Comparison of ENCODE assay signal across 8 mouse cellular contexts in genomic region chr8:123040110-123040650, GRCm38 (mm10). TPM values are rescaled to one million over a fixed set of nuclear protein-coding genes. Genes with fewer than 3 reads are reported as not detected.
A peak's percentile ranks its signal among the peaks of the same experiment; 100 is the strongest.
DNase-seq lines count a peak whose midpoint lies in the region; ATAC-seq and TF ChIP-seq lines count a peak whose summit lies in the region.

No protein-coding gene starts in this region.

- ATAC-seq in hindbrain, embryonic 11.5 days (ENCODE audit: low FRiP score) = no peak

- peaks cover 7% of the 10 kb centered on the region for H3K79me2 ChIP-seq in heart, adult 2 months (replicated peaks; ENCODE audit: control insufficient read depth, insufficient read depth, low read length)
- peaks cover 80% of the 10 kb centered on the region for H3K79me2 ChIP-seq in macrophage (ENCODE audit: inconsistent target)

- H3K36me3 ChIP-seq in heart, adult 2 months (ENCODE audit: control insufficient read depth, insufficient read depth, low read length) = peaks cover 31% of the 10 kb centered on the region
- no peaks in the 10 kb centered on the region for H3K36me3 ChIP-seq in hindbrain, embryonic 11.5 days (ENCODE audit: control insufficient read depth, insufficient read depth, low read length)
- no peaks in the 10 kb centered on the region for H3K36me3 ChIP-seq in macrophage (ENCODE audit: inconsistent target)

- 14% methylated on average over 4 of the region's 4 CpGs for WGBS in heart, adult 2 months
- WGBS in bone marrow, adult 2 months = 7% methylated on average over 4 of the region's 4 CpGs
- 5% methylated on average over 4 of the region's 4 CpGs for WGBS in hindbrain, embryonic 11.5 days
- WGBS in macrophage (ENCODE audit: missing documents) = 12% methylated on average over 4 of the region's 4 CpGs

- H3K4me2 ChIP-seq in hindbrain, embryonic 11.5 days (replicated peaks; ENCODE audit: low read depth, low read length) = peak overlapping the region; percentile 75

- H3K27me3 ChIP-seq in heart, adult 2 months (ENCODE audit: control insufficient read depth, insufficient read depth, low read length) = no peaks in the 10 kb centered on the region
- no peaks in the 10 kb centered on the region for H3K27me3 ChIP-seq in hindbrain, embryonic 11.5 days (ENCODE audit: control insufficient read depth, insufficient read depth, low read length)

- H3K27ac ChIP-seq in heart, adult 2 months = peak overlapping the region; percentile 94; the same call in 1 of the 2 replicates
- no peak overlapping the region for H3K27ac ChIP-seq in bone marrow, adult 2 months (ENCODE audit: control insufficient read depth, insufficient read depth, low read depth, low read length, poor library complexity)
- H3K27ac ChIP-seq in hindbrain, embryonic 11.5 days (ENCODE audit: low read depth, low read length) = peak overlapping the region; percentile 97; the same call in 1 of the 2 replicates
- H3K27ac ChIP-seq in macrophage = peak overlapping the region; percentile 51

- no peak for TF ChIP-seq EP300 in heart, adult 2 months (IDR thresholded peaks at IDR 0.05; ENCODE audit: insufficient read depth, low read depth, low read length)

- TF ChIP-seq CTCF in heart, adult 2 months (IDR thresholded peaks at IDR 0.05) = no peak
- TF ChIP-seq CTCF in bone marrow, adult 2 months (IDR thresholded peaks at IDR 0.05; ENCODE audit: control insufficient read depth, insufficient read depth, low read length) = no peak

- no peak for DNase-seq in heart, adult 2 months
- DNase-seq in heart, postnatal 36 days = no peak
- peak; percentile 55 for DNase-seq in hindbrain, embryonic 11.5 days (ENCODE audit: low spot score)
- no peak for DNase-seq in gastrocnemius, adult 18-20 months (ENCODE audit: low spot score)
- no peak for DNase-seq in gastrocnemius, postnatal 25 days
- DNase-seq in B cell, adult 2 months = no peak

- peak overlapping the region; percentile 90; the same call in 1 of the 2 replicates for H3K4me3 ChIP-seq in heart, adult 2 months
- H3K4me3 ChIP-seq in bone marrow, adult 2 months (replicated peaks; ENCODE audit: control insufficient read depth, low read depth, low read length) = peak overlapping the region; percentile 26
- peak overlapping the region; percentile 100 for H3K4me3 ChIP-seq in hindbrain, embryonic 11.5 days (ENCODE audit: low read depth, low read length)
- peak overlapping the region; percentile 45 for H3K4me3 ChIP-seq in macrophage (ENCODE audit: inconsistent target)

- H3K9me3 ChIP-seq in hindbrain, embryonic 11.5 days (ENCODE audit: control insufficient read depth, low read length) = no peaks in the 10 kb centered on the region

- peaks cover 16% of the 10 kb centered on the region for H3K4me1 ChIP-seq in heart, adult 2 months (ENCODE audit: control insufficient read depth, insufficient read depth, low read length)
- peaks cover 13% of the 10 kb centered on the region for H3K4me1 ChIP-seq in bone marrow, adult 2 months (ENCODE audit: control insufficient read depth, insufficient read depth, low read length)
- H3K4me1 ChIP-seq in hindbrain, embryonic 11.5 days (replicated peaks; ENCODE audit: control insufficient read depth, insufficient read depth, low read length) = peaks cover 5% of the 10 kb centered on the region; the same call in 1 of the 2 replicates

- intact Hi-C loops in heart, adult 2 months (cut with DNase I) = no loop called here
- intact Hi-C loops in heart, postnatal 36 days (cut with DNase I) = no loop called here

- no peak for TF ChIP-seq POLR2A in heart, adult 2 months (IDR thresholded peaks at IDR 0.05; ENCODE audit: insufficient read depth, low read depth, low read length)
- no peak for TF ChIP-seq POLR2A in bone marrow, adult 2 months (IDR thresholded peaks at IDR 0.05; ENCODE audit: borderline replicate concordance, control insufficient read depth, low read depth, low read length)

- no peak overlapping the region; the same call in 1 of the 2 replicates for H3K9ac ChIP-seq in heart, adult 2 months (ENCODE audit: low read depth, low read length)
- peak overlapping the region; percentile 98 for H3K9ac ChIP-seq in hindbrain, embryonic 11.5 days (ENCODE audit: low read depth, low read length)

RNA-seq across cellular contexts. Expression of gene Ankrd11, which starts 1.9 kb away (rescaled TPM):
- 10 to 100 TPM; 68.0 to 76.3 TPM for total RNA-seq in heart, adult 2 months (2021)
- polyA plus RNA-seq in heart, adult 2 months (2012; rRNA removed) = 34.4 and 48.3 TPM in 2 replicates
- 10 to 100 TPM; 69.0 to 80.5 TPM for total RNA-seq in heart, postnatal 36 days (2021)
- polyA plus RNA-seq in bone marrow, adult 2 months (2011; ENCODE audit: insufficient read depth, insufficient read length, low replicate concordance, missing spikeins) = 38.1 and 78.7 TPM in 2 replicates
- polyA plus RNA-seq in hindbrain, embryonic 11.5 days (2014; fragmentation: Nextera tagmentation; extraction: Ambion mirVana) = 52.7 and 68.2 TPM in 2 replicates
- total RNA-seq in macrophage (2018; cell fraction: chromatin; rRNA removed) = 100 to 1,000 TPM; 272 to 441 (median 315) TPM
- total RNA-seq in macrophage (2018; cell fraction: cytosol; rRNA removed) = 10 to 100 TPM; 21.2 to 47.5 (median 32.8) TPM
- total RNA-seq in macrophage (2018; cell fraction: nucleus; rRNA removed) = 100 to 1,000 TPM; 138 to 277 (median 182) TPM
- 32.7 to 46.6 TPM (median 36.7 TPM) in 3 replicates for polyA plus RNA-seq in macrophage (2018)
- total RNA-seq in gastrocnemius, adult 18-20 months (2021) = 10 to 100 TPM; 61.1 to 68.9 TPM
- 10 to 100 TPM; 43.5 to 51.1 TPM for total RNA-seq in gastrocnemius, postnatal 25 days (2021)

RNA-seq across cellular contexts. Expression of gene Spg7, which starts 22.6 kb away (rescaled TPM):
- total RNA-seq in heart, adult 2 months (2021) = 10 to 100 TPM; 74.4 to 88.2 TPM
- 95.9 and 113 TPM in 2 replicates for polyA plus RNA-seq in heart, adult 2 months (2012; rRNA removed)
- total RNA-seq in heart, postnatal 36 days (2021) = 10 to 100 TPM; 79.7 to 87.7 TPM
- polyA plus RNA-seq in bone marrow, adult 2 months (2011; ENCODE audit: insufficient read depth, insufficient read length, low replicate concordance, missing spikeins) = 66.1 and 74.6 TPM in 2 replicates
- 39.6 and 45.8 TPM in 2 replicates for polyA plus RNA-seq in hindbrain, embryonic 11.5 days (2014; fragmentation: Nextera tagmentation; extraction: Ambion mirVana)
- total RNA-seq in macrophage (2018; cell fraction: chromatin; rRNA removed) = 10 to 100 TPM; 19.5 to 65.7 (median 40.9) TPM
- total RNA-seq in macrophage (2018; cell fraction: cytosol; rRNA removed) = 10 to 100 TPM; 21.8 to 31.2 (median 26.5) TPM
- 10 to 100 TPM; 19.3 to 56.6 (median 35.7) TPM for total RNA-seq in macrophage (2018; cell fraction: nucleus; rRNA removed)
- polyA plus RNA-seq in macrophage (2018) = 28.2 to 39.2 TPM (median 32.3 TPM) in 3 replicates
- total RNA-seq in gastrocnemius, adult 18-20 months (2021) = 10 to 100 TPM; 73.9 to 77.4 TPM
- 10 to 100 TPM; 60.5 to 66.3 TPM for total RNA-seq in gastrocnemius, postnatal 25 days (2021)

Comparison
In these comparisons a context has a peak if more than half of its experiments do, and no peak if none do; other contexts are left out.
1. H3K4me3 ChIP-seq: peak in every context shown above with its lines; median percentile 100 in hindbrain, embryonic 11.5 days; 90 in heart, adult 2 months; 45 in macrophage; 26 in bone marrow, adult 2 months.